Mouse (Mus musculus) layer of hippocampus, adult 9-10 months (tissue): ENCODE measurements around the gene Zfp764.
"Not testable (repeated sequence)": the region's sequence is repeated elsewhere in the genome, so short reads cannot be mapped to it uniquely, and the experiment has no call there.

Experiments used
- DNase-seq: peaks from one replicate; pipeline ENCODE4 v3.0.0; 2022; ENCODE audit warnings: low spot score

The Zfp764 gene

GRCm38 (mm10) chr7:127390306-127390705, 16.3 kb downstream of the Zfp764 start:
- DNase-seq = no peak

GRCm38 (mm10) chr7:127388201-127388600, 18.4 kb downstream of the Zfp764 start:
- not testable (repeated sequence) for DNase-seq

- DNase-seq = peak; percentile 93
Measured at GRCm38 (mm10) chr7:127386641-127387392, 19.8 kb downstream of the Zfp764 start, which contains the start of gene 9130019O22Rik. TSS of gene 9130019O22Rik (minus strand) at chr7:127387166.

- DNase-seq = not testable (repeated sequence)
Measured at GRCm38 (mm10) chr7:127385560-127385959, 21.1 kb downstream of the Zfp764 start.

- no peak for DNase-seq
Measured at GRCm38 (mm10) chr7:127378310-127378921, 28.2 kb downstream of the Zfp764 start.

- DNase-seq = peak; percentile 96
Measured at GRCm38 (mm10) chr7:127375271-127376245, 31.1 kb downstream of the Zfp764 start, which contains the start of gene Zfp747. TSS of gene Zfp747 (minus strand) at chr7:127376050.

GRCm38 (mm10) chr7:127371870-127372269, 34.8 kb downstream of the Zfp764 start:
- DNase-seq = not testable (repeated sequence)

GRCm38 (mm10) chr7:127371213-127371612, 35.4 kb downstream of the Zfp764 start:
- DNase-seq = no peak

- DNase-seq = no peak
Measured at GRCm38 (mm10) chr7:127366249-127366648, 40.4 kb downstream of the Zfp764 start.

GRCm38 (mm10) chr7:127364166-127364565, 42.5 kb downstream of the Zfp764 start:
- no peak for DNase-seq

GRCm38 (mm10) chr7:127363475-127363921, 43.1 kb downstream of the Zfp764 start:
- no peak for DNase-seq

- not testable (repeated sequence) for DNase-seq
Measured at GRCm38 (mm10) chr7:127362418-127362817, 44.2 kb downstream of the Zfp764 start.

- DNase-seq = no peak
Measured at GRCm38 (mm10) chr7:127361449-127361848, 45.2 kb downstream of the Zfp764 start.

GRCm38 (mm10) chr7:127360265-127360664, 46.4 kb downstream of the Zfp764 start:
- no peak for DNase-seq

GRCm38 (mm10) chr7:127358472-127358871, 48.1 kb downstream of the Zfp764 start:
- DNase-seq = no peak

GRCm38 (mm10) chr7:127357871-127358270, 48.8 kb downstream of the Zfp764 start:
- no peak for DNase-seq

- DNase-seq = no peak
Measured at GRCm38 (mm10) chr7:127355796-127356195, 50.8 kb downstream of the Zfp764 start.
